Mouse (Mus musculus): ENCODE results near the gene Fbxo48. TPM values are rescaled to one million over a fixed set of nuclear protein-coding genes. Genes with fewer than 3 reads are reported as not detected.

The Fbxo48 gene
- 0.26 and 0.97 TPM in 2 replicates for polyA plus RNA-seq (2012; rRNA removed)

GRCm38 (mm10) chr11:16950976-16951760 is at the start of gene Fbxo48:
Gene Fbxo48 (plus strand): TSS chr11:16951375.
- under 1% methylated on average over 38 of the region's 38 CpGs for WGBS
- DNase-seq (ENCODE audit: low read depth, low spot score) = peak; percentile 97

GRCm38 (mm10) chr11:16904302-16905011 is 46.7 kb upstream of the Fbxo48 start:
- whole genome bisulfite sequencing = 76% methylated on average over 8 of the region's 8 CpGs
- DNase-seq (ENCODE audit: low read depth, low spot score) = no peak

- 82% methylated on average over 3 of the region's 3 CpGs for WGBS
- no peak for DNase-seq (ENCODE audit: low read depth, low spot score)
These were observed 46.2 kb upstream of the Fbxo48 start for GRCm38 (mm10) chr11:16905012-16905332.

- 95% methylated on average over 2 of the region's 2 CpGs for whole genome bisulfite sequencing
- no peak for DNase-seq (ENCODE audit: low read depth, low spot score)
These were observed 44.6 kb upstream of the Fbxo48 start for GRCm38 (mm10) chr11:16906530-16906929.

- 43% methylated on average over 1 of the region's 1 CpGs for WGBS
- no peak for DNase-seq (ENCODE audit: low read depth, low spot score)
These were observed 43.6 kb upstream of the Fbxo48 start for GRCm38 (mm10) chr11:16907517-16908129.

- DNase-seq (ENCODE audit: low read depth, low spot score) = no peak
- WGBS = 34% methylated on average over 3 of the region's 3 CpGs
These were observed 36.4 kb upstream of the Fbxo48 start for GRCm38 (mm10) chr11:16914756-16915155.

- 44% methylated on average over 5 of the region's 5 CpGs for WGBS
- no peak for DNase-seq (ENCODE audit: low read depth, low spot score)
These were observed 35.3 kb upstream of the Fbxo48 start for GRCm38 (mm10) chr11:16915850-16916249.

- 80% methylated on average over 2 of the region's 2 CpGs for WGBS
- DNase-seq (ENCODE audit: low read depth, low spot score) = no peak
These were observed 33.7 kb upstream of the Fbxo48 start for GRCm38 (mm10) chr11:16917512-16917911.

GRCm38 (mm10) chr11:16932159-16932558 is 19.0 kb upstream of the Fbxo48 start:
- WGBS = 88% methylated on average over 3 of the region's 3 CpGs
- no peak for DNase-seq (ENCODE audit: low read depth, low spot score)

- DNase-seq (ENCODE audit: low read depth, low spot score) = no peak
- WGBS = 79% methylated on average over 6 of the region's 6 CpGs
These were observed 15.5 kb upstream of the Fbxo48 start for GRCm38 (mm10) chr11:16935577-16936236.

GRCm38 (mm10) chr11:16941103-16941793 is 9.9 kb upstream of the Fbxo48 start:
- 46% methylated on average over 4 of the region's 4 CpGs for WGBS
- no peak for DNase-seq (ENCODE audit: low read depth, low spot score)

GRCm38 (mm10) chr11:16941973-16942452 is 9.2 kb upstream of the Fbxo48 start:
- WGBS = 24% methylated on average over 4 of the region's 4 CpGs
- DNase-seq (ENCODE audit: low read depth, low spot score) = no peak

GRCm38 (mm10) chr11:16943016-16943415 is 8.2 kb upstream of the Fbxo48 start:
- 88% methylated on average over 4 of the region's 4 CpGs for WGBS
- DNase-seq (ENCODE audit: low read depth, low spot score) = no peak

GRCm38 (mm10) chr11:16948756-16949155 is 2.4 kb upstream of the Fbxo48 start:
- WGBS = 8% methylated on average over 1 of the region's 1 CpGs
- peak; percentile 36 for DNase-seq (ENCODE audit: low read depth, low spot score)

GRCm38 (mm10) chr11:16950226-16950975 is 774 bp upstream of the Fbxo48 start:
- DNase-seq (ENCODE audit: low read depth, low spot score) = no peak
- WGBS = 6% methylated on average over 13 of the region's 13 CpGs

- no peak for DNase-seq (ENCODE audit: low read depth, low spot score)
- under 1% methylated on average over 9 of the region's 9 CpGs for WGBS
These were observed 511 bp downstream of the Fbxo48 start for GRCm38 (mm10) chr11:16951761-16952010.

- no peak for DNase-seq (ENCODE audit: low read depth, low spot score)
- WGBS = 85% methylated on average over 6 of the region's 6 CpGs
These were observed 5.1 kb downstream of the Fbxo48 start for GRCm38 (mm10) chr11:16956115-16956862.

- DNase-seq (ENCODE audit: low read depth, low spot score) = no peak
- 90% methylated on average over 6 of the region's 6 CpGs for WGBS
These were observed 5.9 kb downstream of the Fbxo48 start for GRCm38 (mm10) chr11:16957030-16957429.

Data from large intestine, adult 2 months (tissue).